Mouse (Mus musculus): ENCODE results near the gene Rdh19.
"Not testable (repeated sequence)": the region's sequence is repeated elsewhere in the genome, so short reads cannot be mapped to it uniquely, and the experiment has no call there.

Rdh19 gene

DNA sequence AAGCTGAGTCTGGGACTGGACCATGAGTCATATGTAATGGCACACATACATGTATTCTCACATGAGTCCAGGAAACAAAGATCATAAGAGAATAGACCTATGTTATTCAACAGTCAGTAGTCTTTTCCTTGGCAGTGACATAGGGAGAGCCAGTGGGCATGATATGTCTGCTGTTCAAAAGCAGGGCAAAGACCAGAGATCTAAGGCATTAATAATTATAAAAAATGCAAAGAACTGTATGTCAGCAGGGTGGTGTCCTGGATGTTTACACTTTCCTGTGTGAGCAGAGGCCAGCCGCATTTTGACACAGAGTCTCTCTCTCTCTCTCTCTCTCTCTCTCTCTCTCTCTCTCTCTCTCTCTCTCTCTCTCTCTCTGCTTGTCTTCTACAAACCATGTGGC, at the start of gene Rdh19:
Gene Rdh19 (plus strand): TSS at position 301 of the 400 bp plus-strand sequence.
- in situ Hi-C loops (cut with MboI): no loop called here

DNA sequence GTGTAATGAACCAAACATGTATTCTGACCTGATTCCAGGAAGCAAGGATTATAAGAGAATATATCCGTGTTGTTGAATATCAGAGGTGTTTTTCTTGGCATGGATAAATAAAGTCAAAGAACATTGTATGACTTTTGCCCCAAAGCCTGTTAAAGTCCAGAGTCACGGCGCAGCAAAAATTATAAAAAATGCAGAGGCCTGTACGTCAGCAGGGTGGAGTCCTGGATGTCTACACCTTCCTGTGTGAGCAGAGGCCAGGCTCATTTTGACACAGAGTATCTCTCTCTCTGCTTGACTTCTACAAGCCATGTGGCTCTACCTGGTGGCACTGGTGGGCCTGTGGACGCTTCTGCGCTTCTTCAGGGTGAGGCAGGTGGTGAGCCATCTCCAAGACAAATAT, 48.8 kb upstream of the Rdh19 start, which contains the start of gene Rdh16:
Gene Rdh16 (plus strand): TSS at position 262 of the 400 bp plus-strand sequence.
- in situ Hi-C loops (cut with MboI): no loop called here

GRCm38 (mm10) chr10:127801612-127802011, 48.1 kb upstream of the Rdh19 start:
- in situ Hi-C loops (cut with MboI): no loop called here

DNA sequence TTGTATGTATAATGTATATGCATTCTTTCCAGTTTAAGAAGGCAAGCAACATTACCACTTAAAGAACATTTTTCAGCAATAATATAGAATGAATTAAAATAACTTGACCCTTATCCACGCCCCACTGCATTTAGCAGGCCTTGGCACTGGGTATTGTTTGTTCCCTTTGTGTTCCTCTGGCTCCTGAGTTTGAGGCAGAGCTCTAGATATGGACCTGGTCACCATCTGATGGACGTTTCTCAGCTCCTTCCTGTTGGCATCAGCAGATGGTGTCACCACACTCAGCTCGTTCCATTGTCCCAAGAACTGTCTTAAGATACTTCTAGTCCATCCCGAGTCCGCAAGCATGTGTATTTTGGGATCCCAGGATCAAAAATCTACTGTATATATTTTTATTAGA, 47.5 kb upstream of the Rdh19 start:
- in situ Hi-C loops (cut with MboI): no loop called here

- in situ Hi-C loops (cut with MboI): no loop called here
Measured at GRCm38 (mm10) chr10:127804416-127804815, 45.3 kb upstream of the Rdh19 start.

DNA sequence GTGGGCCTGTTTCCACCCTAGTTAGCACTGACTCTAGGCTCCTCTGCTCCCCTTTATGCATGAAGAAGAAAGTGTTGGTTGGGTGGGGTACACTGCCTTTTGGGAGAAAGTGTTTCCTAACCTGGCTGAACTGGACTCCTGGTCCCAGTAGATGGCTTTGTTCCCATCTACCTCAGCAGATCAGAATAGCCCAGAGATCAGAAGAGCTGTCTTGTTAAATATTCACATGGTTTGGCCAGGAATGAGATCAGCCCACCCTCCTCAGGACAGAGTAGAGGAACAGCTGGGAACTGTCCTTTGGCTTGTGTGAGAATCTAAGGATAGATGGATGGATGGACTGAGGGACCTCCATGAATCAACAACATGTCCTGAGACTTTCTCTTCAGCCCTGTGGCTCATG, 33.8 kb upstream of the Rdh19 start:
- in situ Hi-C loops (cut with MboI): no loop called here

DNA sequence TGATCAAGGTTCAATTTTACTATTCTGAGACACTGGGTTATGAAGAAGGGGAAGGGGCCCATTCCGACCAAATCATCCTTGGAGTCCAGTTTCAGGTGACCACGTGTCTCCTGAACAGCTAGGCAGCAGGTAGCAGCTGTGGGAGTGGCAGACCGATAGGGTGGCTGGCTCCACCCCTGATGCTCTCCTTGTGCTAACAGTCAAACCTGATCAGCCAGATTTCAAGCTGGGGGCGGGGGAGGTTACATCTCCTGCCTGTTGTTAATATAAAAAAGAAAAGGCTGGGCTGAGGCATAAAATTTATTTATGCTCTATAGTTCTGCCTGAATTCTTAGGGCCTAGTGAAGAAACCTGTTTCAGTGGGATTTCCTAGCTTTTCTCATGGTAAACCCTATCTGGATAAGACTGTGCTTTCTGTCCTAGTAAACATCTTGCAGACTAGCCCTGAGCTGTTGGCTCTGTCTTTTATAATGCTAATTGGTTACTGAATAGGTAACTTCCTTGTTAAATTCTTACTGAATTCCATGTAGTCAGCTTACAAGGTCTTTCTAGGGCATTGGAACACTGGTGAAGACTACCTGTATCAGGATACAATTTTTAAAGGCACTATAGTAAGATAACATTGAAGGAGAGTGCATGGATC, 32.3 kb upstream of the Rdh19 start:
- in situ Hi-C loops (cut with MboI): not testable (repeated sequence)

DNA sequence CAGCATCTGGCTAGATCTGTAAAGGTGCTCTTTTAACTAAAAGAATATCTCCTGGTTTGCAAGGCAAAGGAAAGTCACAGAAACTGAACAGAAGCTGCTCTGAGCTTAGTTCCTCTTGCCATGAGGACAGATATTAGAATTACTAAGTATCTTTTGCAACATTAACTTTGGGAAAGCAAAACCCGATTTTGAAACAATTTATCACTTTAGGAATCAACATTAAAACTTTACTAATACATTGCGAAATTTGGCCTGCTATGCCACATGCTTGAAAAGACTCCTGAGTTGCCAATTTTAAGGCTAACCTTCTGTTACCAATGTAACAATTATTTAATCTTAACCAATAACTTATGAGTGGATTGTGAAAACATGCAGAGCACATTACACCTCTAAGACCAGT, 27.9 kb upstream of the Rdh19 start:
- in situ Hi-C loops (cut with MboI): not testable (repeated sequence)

DNA sequence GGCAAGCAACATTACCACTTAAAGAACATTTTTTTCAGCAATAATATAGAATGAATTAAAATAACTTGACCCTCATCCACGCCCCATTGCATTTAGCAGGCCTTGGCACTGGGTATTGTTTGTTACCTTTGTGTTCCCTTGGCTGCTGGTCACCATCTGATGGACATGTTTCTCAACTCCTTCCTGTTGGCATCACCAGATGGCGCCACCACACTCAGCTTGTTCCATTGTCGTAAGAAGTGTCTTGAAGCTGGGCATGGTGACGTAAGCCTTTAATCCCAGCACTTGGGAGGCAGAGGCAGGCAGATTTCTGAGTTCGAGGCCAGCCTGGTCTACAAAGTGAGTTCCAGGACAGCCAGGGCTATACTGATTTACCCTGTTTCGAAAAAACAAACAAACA, 24.3 kb upstream of the Rdh19 start:
- in situ Hi-C loops (cut with MboI): no loop called here

GRCm38 (mm10) chr10:127829121-127829520, 20.6 kb upstream of the Rdh19 start:
- in situ Hi-C loops (cut with MboI): no loop called here

- in situ Hi-C loops (cut with MboI): not testable (repeated sequence)
Measured at GRCm38 (mm10) chr10:127834186-127834585, 15.5 kb upstream of the Rdh19 start.

GRCm38 (mm10) chr10:127835292-127835691, 14.4 kb upstream of the Rdh19 start:
- in situ Hi-C loops (cut with MboI): no loop called here

DNA sequence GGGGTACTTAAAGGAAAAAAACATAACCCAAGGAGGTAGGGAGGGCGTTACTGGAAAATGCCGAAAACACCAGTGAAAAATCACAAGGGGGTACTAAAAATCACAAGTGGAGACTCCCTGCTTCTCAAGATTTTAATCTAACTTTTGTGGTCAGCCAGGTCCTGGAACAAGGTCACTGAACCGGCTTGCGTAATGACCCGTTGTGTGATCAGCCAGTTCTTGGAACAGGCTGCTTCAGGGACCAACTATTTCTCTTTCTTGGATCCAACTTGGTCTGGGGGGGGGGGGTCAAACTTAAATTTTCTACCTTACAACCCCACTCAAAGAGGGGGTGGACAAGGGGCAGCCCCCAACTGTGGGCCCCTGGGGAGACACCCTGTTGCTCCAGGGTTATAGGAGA, 11.9 kb upstream of the Rdh19 start:
- in situ Hi-C loops (cut with MboI): not testable (repeated sequence)

GRCm38 (mm10) chr10:127838539-127838938, 11.2 kb upstream of the Rdh19 start:
- in situ Hi-C loops (cut with MboI): no loop called here

DNA sequence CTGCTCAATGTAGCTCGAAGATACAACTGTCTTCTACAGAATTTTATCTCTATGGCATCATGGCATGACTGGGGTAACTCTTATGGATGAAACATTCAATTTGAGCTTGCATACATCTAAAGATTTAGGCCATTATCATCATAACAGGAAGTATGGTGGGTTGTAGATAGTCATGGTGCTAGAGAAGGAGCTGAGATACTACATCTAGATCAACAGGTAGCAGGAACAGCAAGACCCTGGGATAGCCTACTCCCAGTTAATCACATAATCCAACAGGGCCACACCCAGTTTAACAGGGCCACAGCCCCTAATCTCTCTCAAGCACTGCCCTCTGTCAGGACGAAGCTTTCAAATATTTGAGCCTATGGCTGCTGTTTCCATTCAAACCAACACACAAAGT, 9.0 kb upstream of the Rdh19 start:
- in situ Hi-C loops (cut with MboI): no loop called here

DNA sequence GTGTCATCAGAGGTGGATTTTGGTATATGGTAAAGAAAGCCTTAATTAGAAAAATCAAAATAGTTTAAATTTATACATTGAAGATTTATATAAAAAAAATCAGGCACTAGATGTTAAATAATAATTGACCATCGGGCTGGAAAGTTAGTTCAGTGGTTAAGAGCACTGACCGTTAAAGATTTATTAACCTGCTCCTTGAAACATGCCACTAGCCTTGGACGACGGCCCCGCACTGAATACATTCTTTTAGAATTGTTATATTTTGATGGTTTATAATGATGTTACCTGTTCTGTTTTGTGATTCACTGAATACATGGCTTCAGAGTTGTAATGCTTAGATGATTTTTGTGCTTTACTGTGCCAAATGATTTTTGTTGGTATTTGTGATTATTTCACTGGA, 3.8 kb upstream of the Rdh19 start:
- in situ Hi-C loops (cut with MboI): not testable (repeated sequence)

- in situ Hi-C loops (cut with MboI): no loop called here
Measured at GRCm38 (mm10) chr10:127848089-127848488, 1.6 kb upstream of the Rdh19 start.

- in situ Hi-C loops (cut with MboI): no loop called here
Measured at GRCm38 (mm10) chr10:127856376-127856775, 6.6 kb downstream of the Rdh19 start.

DNA sequence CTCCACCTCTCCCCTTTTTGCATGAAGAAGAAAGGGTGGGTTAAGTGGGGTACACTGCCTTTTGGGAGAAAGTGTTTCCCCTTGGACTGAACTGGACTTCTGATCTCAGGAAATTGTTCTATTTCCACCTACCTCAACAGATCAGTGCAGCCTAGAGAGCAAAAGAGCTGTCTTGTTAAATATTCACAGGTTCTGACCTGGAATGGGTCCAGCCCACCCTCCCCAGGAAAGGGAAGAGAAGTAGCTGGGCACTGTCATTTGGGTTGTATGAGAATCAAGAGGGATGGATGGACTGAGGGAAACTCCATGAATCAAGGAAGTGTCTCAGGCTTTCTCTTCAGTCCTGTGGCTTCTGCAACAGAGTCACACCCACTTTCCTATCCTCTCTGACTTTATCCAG, 15.2 kb downstream of the Rdh19 start:
- in situ Hi-C loops (cut with MboI): no loop called here

DNA sequence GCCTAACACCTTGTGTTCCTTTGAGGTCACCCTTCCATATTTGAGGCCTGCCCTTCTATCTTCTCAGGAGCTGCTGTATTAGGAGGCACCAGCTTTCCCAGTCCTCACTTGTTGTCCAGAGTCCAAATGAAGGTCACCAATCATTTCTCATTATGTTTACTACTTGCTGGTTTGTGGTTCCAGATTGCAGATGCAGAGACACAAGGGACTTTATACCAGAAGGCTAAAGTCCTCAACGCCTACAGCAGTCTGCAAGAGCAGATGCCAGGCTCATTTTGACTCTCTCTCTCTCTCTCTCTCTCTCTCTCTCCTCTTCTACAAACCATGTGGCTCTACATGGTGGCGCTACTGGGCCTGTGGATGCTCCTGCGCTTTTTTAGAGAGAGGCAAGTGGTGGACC, 16.5 kb downstream of the Rdh19 start, which contains the start of gene Rdh16f2:
Gene Rdh16f2 (plus strand): TSS at position 243 of the 400 bp plus-strand sequence.
- in situ Hi-C loops (cut with MboI): no loop called here

DNA sequence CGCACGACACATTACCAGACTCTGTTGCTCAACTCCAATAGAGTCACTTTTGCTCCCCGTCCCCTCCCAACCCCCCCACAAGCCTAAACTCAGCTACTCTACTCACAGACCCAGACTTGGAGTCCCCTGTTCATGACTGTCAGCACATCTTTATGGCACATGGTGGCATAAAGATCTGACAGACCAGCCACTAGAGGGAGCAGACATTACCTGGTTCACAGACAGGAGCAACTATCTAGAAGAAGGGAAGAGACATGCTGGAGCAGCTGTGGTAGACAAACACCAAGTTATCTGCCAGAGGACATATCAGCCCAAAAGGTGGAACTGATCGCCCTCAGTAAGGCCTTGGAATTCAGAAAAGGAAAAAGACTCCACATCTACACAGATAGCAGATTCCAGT, 22.8 kb downstream of the Rdh19 start:
- in situ Hi-C loops (cut with MboI): no loop called here

GRCm38 (mm10) chr10:127877681-127878080, 28.0 kb downstream of the Rdh19 start:
- in situ Hi-C loops (cut with MboI): no loop called here

DNA sequence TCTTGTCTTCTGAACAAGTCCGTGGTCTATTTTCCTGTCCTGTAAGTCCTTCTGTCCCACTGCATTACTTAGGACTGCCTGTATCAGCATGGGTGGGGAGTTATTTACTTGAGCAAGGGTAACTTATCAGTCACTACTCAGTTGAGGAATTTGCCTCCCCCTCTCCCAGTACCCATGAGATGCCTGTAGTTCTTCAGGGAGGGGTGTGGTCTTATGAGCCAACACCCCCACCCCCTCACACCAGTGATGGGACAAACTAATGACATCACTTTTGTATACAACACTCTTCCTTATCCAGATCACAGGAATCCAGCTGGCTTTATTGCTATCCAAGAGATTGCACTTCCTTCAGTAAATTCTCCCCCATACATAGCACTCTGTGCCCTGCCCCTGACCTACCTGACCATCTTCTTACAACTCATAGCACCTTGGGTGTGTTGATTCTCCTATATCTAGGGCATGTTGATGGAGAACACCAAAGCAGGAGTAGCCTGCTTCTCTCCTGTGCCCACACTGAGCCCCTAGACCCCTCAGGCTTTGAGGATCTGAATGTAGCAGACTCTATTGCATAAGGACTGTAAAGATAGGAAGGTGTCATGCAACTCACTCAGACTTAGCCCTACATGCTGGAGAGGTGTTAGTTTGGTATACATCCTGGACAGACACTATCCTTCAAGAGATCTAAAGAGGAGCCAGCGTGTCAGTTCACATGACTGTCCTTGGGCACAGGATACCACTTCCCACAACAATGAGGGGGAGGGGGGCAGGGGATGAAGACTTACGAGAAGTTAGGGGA, 28.7 kb downstream of the Rdh19 start:
- in situ Hi-C loops (cut with MboI): no loop called here

Data from mature B cell (primary cell).